Mouse (Mus musculus) hindbrain, embryonic 13.5 days (tissue): ENCODE measurements around the gene Gtf2h2. TPM values are rescaled to one million over a fixed set of nuclear protein-coding genes. Genes with fewer than 3 reads are reported as not detected.
"Not testable (repeated sequence)": the region's sequence is repeated elsewhere in the genome, so short reads cannot be mapped to it uniquely, and the experiment has no call there.

Experiments
- ATAC-seq: fragments of 200-750 bp; cut with Nextera tagmentation; 2 replicates; pipeline ENCODE4 v1.8.0; 2017; ENCODE audit warnings: moderate TSS enrichment; ENCODE audit not compliant: low FRiP score
- H3K27ac ChIP-seq: fragments of 300-500 bp; sonication (generic); 2 replicates; pipeline ENCODE4 v1.5.1; 2015; ENCODE audit warnings: inconsistent platforms, mild to moderate bottlenecking, moderate library complexity
- H3K27me3 ChIP-seq: fragments of 300-500 bp; sonication (generic); 2 replicates; pipeline ENCODE4 v1.6.1; 2015; ENCODE audit warnings: mild to moderate bottlenecking, inconsistent platforms
- H3K36me3 ChIP-seq: fragments of 300-500 bp; sonication (generic); 2 replicates; pipeline ENCODE4 v1.6.1; 2015; ENCODE audit warnings: mild to moderate bottlenecking, inconsistent platforms
- H3K4me1 ChIP-seq: fragments of 300-500 bp; sonication (generic); replicated peaks from 2 replicates; pipeline ENCODE4 v1.6.1; 2015; ENCODE audit warnings: inconsistent platforms
- H3K4me2 ChIP-seq: fragments of 300-500 bp; sonication (generic); 2 replicates; pipeline ENCODE4 v1.6.1; 2015; ENCODE audit warnings: inconsistent platforms, mild to moderate bottlenecking, moderate library complexity
- H3K4me3 ChIP-seq: fragments of 300-500 bp; sonication (generic); 2 replicates; pipeline ENCODE4 v1.5.1; 2015; ENCODE audit warnings: mild to moderate bottlenecking, inconsistent platforms
- H3K9ac ChIP-seq: fragments of 300-500 bp; sonication (generic); 2 replicates; pipeline ENCODE4 v1.6.1; 2015; ENCODE audit warnings: mild to moderate bottlenecking, inconsistent platforms
- H3K9me3 ChIP-seq: fragments of 300-500 bp; sonication (generic); 2 replicates; pipeline ENCODE4 v1.6.1; 2016; ENCODE audit warnings: inconsistent platforms
- WGBS: fragments of 180-500 bp; shearing (Covaris S2); methylation state at CpG from one replicate; pipeline ENCODE4 v1.1.7; 2015; 5-methylcytosine and 5-hydroxymethylcytosine counted together
- polyA plus RNA-seq: library from polyadenylated mRNA; unstranded; fragments of >200 nt; fragmentation: Nextera tagmentation; extraction: Ambion mirVana; gene quantifications from 2 replicates; pipeline ENCODE4 v1.2.1, GENCODE M21; 2015

Gtf2h2 gene
- polyA plus RNA-seq, 1 experiment from 2014 or later, result 73.2 TPM

GRCm38 (mm10) chr13:100516213-100517105, 24.1 kb upstream of the Gtf2h2 start:
- Histone ChIP-seq H3K4me1 (no peaks in the 10 kb centered on the region), H3K27ac (no peak overlapping the region; the same call in 1 of the 2 replicates), H3K9ac (no peak overlapping the region), H3K4me2 (no peak overlapping the region), H3K27me3 (no peaks in the 10 kb centered on the region), H3K4me3 (no peak overlapping the region), H3K36me3 (no peaks in the 10 kb centered on the region), H3K9me3 (no peaks in the 10 kb centered on the region)
- WGBS, result 57% methylated on average over 12 of the region's 12 CpGs
- no peak for ATAC-seq

GRCm38 (mm10) chr13:100512792-100513191, 20.4 kb upstream of the Gtf2h2 start:
- Histone ChIP-seq H3K36me3 (no peaks in the 10 kb centered on the region), H3K9ac (no peak overlapping the region)
- 100% methylated on average over 2 of the region's 2 CpGs for WGBS

GRCm38 (mm10) chr13:100511860-100512364, 19.5 kb upstream of the Gtf2h2 start:
- Histone ChIP-seq H3K9ac (no peak overlapping the region), H3K27ac (no peak overlapping the region), H3K9me3 (no peaks in the 10 kb centered on the region), H3K36me3 (no peaks in the 10 kb centered on the region), H3K27me3 (no peaks in the 10 kb centered on the region), H3K4me1 (no peaks in the 10 kb centered on the region), H3K4me2 (no peak overlapping the region), H3K4me3 (no peak overlapping the region)
- ATAC-seq, result no peak
- 87% methylated on average over 4 of the region's 4 CpGs for WGBS

More at GRCm38 (mm10) chr13:100512792-100513191, 20.4 kb upstream of the Gtf2h2 start:
- no peaks in the 10 kb centered on the region for H3K27me3 ChIP-seq
- no peaks in the 10 kb centered on the region for H3K4me1 ChIP-seq
- ATAC-seq, result no peak
- no peaks in the 10 kb centered on the region for H3K9me3 ChIP-seq
- no peak overlapping the region for H3K4me3 ChIP-seq
- H3K27ac ChIP-seq, result no peak overlapping the region
- H3K4me2 ChIP-seq, result no peak overlapping the region

- H3K4me2 ChIP-seq, result no peak overlapping the region
- no peak for ATAC-seq
- no peaks in the 10 kb centered on the region for H3K9me3 ChIP-seq
- no peaks in the 10 kb centered on the region for H3K36me3 ChIP-seq
- no peaks in the 10 kb centered on the region for H3K27me3 ChIP-seq
- H3K9ac ChIP-seq, result no peak overlapping the region
- H3K4me3 ChIP-seq, result no peak overlapping the region
- H3K4me1 ChIP-seq, result no peaks in the 10 kb centered on the region
- WGBS, result 77% methylated on average over 7 of the region's 7 CpGs
- H3K27ac ChIP-seq, result no peak overlapping the region
Measured at GRCm38 (mm10) chr13:100511146-100511859, 18.9 kb upstream of the Gtf2h2 start.

- H3K27ac ChIP-seq, H3K4me1 ChIP-seq, ATAC-seq, H3K9ac ChIP-seq, H3K36me3 ChIP-seq, H3K27me3 ChIP-seq, H3K4me3 ChIP-seq, H3K9me3 ChIP-seq, H3K4me2 ChIP-seq: not testable (repeated sequence)
Measured at GRCm38 (mm10) chr13:100499625-100500024, 7.2 kb upstream of the Gtf2h2 start.

GRCm38 (mm10) chr13:100495337-100495736, 3.0 kb upstream of the Gtf2h2 start:
- Histone ChIP-seq H3K4me2 (no peak overlapping the region), H3K27ac (no peak overlapping the region), H3K9me3 (no peaks in the 10 kb centered on the region), H3K4me1 (peaks cover 16% of the 10 kb centered on the region), H3K4me3 (no peak overlapping the region), H3K27me3 (no peaks in the 10 kb centered on the region), H3K9ac (no peak overlapping the region), H3K36me3 (no peaks in the 10 kb centered on the region)
- WGBS, result 83% methylated on average over 4 of the region's 4 CpGs
- ATAC-seq, result no peak

- 64% methylated on average over 8 of the region's 8 CpGs for WGBS
- H3K4me2 ChIP-seq, H3K9me3 ChIP-seq, H3K9ac ChIP-seq, H3K27me3 ChIP-seq, H3K4me3 ChIP-seq, ATAC-seq, H3K27ac ChIP-seq, H3K36me3 ChIP-seq: not testable (repeated sequence)
- peaks cover 16% of the 10 kb centered on the region for H3K4me1 ChIP-seq
Measured at GRCm38 (mm10) chr13:100494370-100494769, 2.0 kb upstream of the Gtf2h2 start.

GRCm38 (mm10) chr13:100493313-100493712, 934 bp upstream of the Gtf2h2 start:
- Histone ChIP-seq H3K27me3 (no peaks in the 10 kb centered on the region), H3K4me3 (no peak overlapping the region), H3K4me1 (peaks cover 16% of the 10 kb centered on the region), H3K9ac (no peak overlapping the region), H3K27ac (no peak overlapping the region), H3K9me3 (no peaks in the 10 kb centered on the region), H3K4me2 (no peak overlapping the region), H3K36me3 (peaks cover 5% of the 10 kb centered on the region)
- ATAC-seq, result no peak
- 77% methylated on average over 8 of the region's 8 CpGs for WGBS

GRCm38 (mm10) chr13:100491623-100492022, 756 bp downstream of the Gtf2h2 start:
- no peaks in the 10 kb centered on the region for H3K27me3 ChIP-seq
- no peaks in the 10 kb centered on the region for H3K9me3 ChIP-seq
- peaks cover 16% of the 10 kb centered on the region for H3K4me1 ChIP-seq
- 16% methylated on average over 6 of the region's 6 CpGs for WGBS
- H3K27ac ChIP-seq, result peak overlapping the region; percentile 89; the same call in 1 of the 2 replicates
- ATAC-seq, result peak; percentile 46; the same call in 1 of the 2 replicates
- H3K9ac ChIP-seq, result peak overlapping the region; percentile 89
- peak overlapping the region; percentile 95 for H3K4me3 ChIP-seq
- H3K4me2 ChIP-seq, result peak overlapping the region; percentile 66
- peaks cover 20% of the 10 kb centered on the region for H3K36me3 ChIP-seq

- H3K36me3 ChIP-seq, result peaks cover 24% of the 10 kb centered on the region
- no peaks in the 10 kb centered on the region for H3K9me3 ChIP-seq
- no peak overlapping the region for H3K4me2 ChIP-seq
- WGBS, result 92% methylated on average over 5 of the region's 5 CpGs
- no peaks in the 10 kb centered on the region for H3K27me3 ChIP-seq
- H3K4me3 ChIP-seq, result no peak overlapping the region
- peak overlapping the region; percentile 89; the same call in 1 of the 2 replicates for H3K9ac ChIP-seq
- peaks cover 16% of the 10 kb centered on the region for H3K4me1 ChIP-seq
- no peak for ATAC-seq
- no peak overlapping the region for H3K27ac ChIP-seq
Measured at GRCm38 (mm10) chr13:100490424-100490823, 2.0 kb downstream of the Gtf2h2 start.

- Histone ChIP-seq H3K4me3 (no peak overlapping the region), H3K9ac (no peak overlapping the region), H3K9me3 (no peaks in the 10 kb centered on the region), H3K27ac (no peak overlapping the region), H3K36me3 (peaks cover 60% of the 10 kb centered on the region), H3K27me3 (no peaks in the 10 kb centered on the region), H3K4me1 (no peaks in the 10 kb centered on the region), H3K4me2 (no peak overlapping the region)
- 97% methylated on average over 7 of the region's 7 CpGs for WGBS
- no peak for ATAC-seq
Measured at GRCm38 (mm10) chr13:100483610-100484009, 8.8 kb downstream of the Gtf2h2 start.

- no peaks in the 10 kb centered on the region for H3K4me1 ChIP-seq
- no peak overlapping the region for H3K4me2 ChIP-seq
- 93% methylated on average over 2 of the region's 2 CpGs for WGBS
- H3K4me3 ChIP-seq, result no peak overlapping the region
- H3K27me3 ChIP-seq, result no peaks in the 10 kb centered on the region
- H3K9me3 ChIP-seq, result peaks cover 12% of the 10 kb centered on the region
- H3K27ac ChIP-seq, result no peak overlapping the region
- ATAC-seq, result no peak
- H3K9ac ChIP-seq, result no peak overlapping the region
- peaks cover 68% of the 10 kb centered on the region for H3K36me3 ChIP-seq
Measured at GRCm38 (mm10) chr13:100463527-100464222, 28.7 kb downstream of the Gtf2h2 start.
